Mouse (Mus musculus) forebrain, embryonic 16.5 days (tissue): ENCODE measurements around the gene Dtx3l. TPM values are rescaled to one million over a fixed set of nuclear protein-coding genes. Genes with fewer than 3 reads are reported as not detected.

ENCODE experiments used
- ATAC-seq: fragments of 200-750 bp; cut with Nextera tagmentation; 2 replicates; pipeline ENCODE4 v1.8.0; 2017; ENCODE audit warnings: mild to moderate bottlenecking, moderate library complexity
- H3K27ac ChIP-seq: fragments of 300-500 bp; sonication (generic); 2 replicates; pipeline ENCODE4 v1.5.1; 2014; ENCODE audit warnings: low read length, control low read depth
- H3K27me3 ChIP-seq: fragments of 300-500 bp; sonication (generic); replicated peaks from 2 replicates; pipeline ENCODE4 v1.6.1; 2014; ENCODE audit warnings: low read length; ENCODE audit not compliant: control insufficient read depth, insufficient read depth
- H3K36me3 ChIP-seq: fragments of 300-500 bp; sonication (generic); 2 replicates; pipeline ENCODE4 v1.6.1; 2014; ENCODE audit not compliant: control insufficient read depth, insufficient read depth
- H3K4me1 ChIP-seq: fragments of 300-500 bp; sonication (generic); replicated peaks from 2 replicates; pipeline ENCODE4 v1.6.1; 2014; ENCODE audit warnings: low read length; ENCODE audit not compliant: control insufficient read depth, insufficient read depth
- H3K4me2 ChIP-seq: fragments of 300-500 bp; sonication (generic); 2 replicates; pipeline ENCODE4 v1.6.1; 2014; ENCODE audit warnings: mild to moderate bottlenecking, low read length, control low read depth
- H3K4me3 ChIP-seq: fragments of 300-500 bp; sonication (generic); replicated peaks from 2 replicates; pipeline ENCODE4 v1.5.1; 2014; ENCODE audit warnings: mild to moderate bottlenecking, low read length, control low read depth
- H3K9ac ChIP-seq: fragments of 300-500 bp; sonication (generic); replicated peaks from 2 replicates; pipeline ENCODE4 v1.6.1; 2014; ENCODE audit warnings: low read depth, low read length, control low read depth
- H3K9me3 ChIP-seq: fragments of 300-500 bp; sonication (generic); 2 replicates; pipeline ENCODE4 v1.6.1; 2016; ENCODE audit warnings: low read length; ENCODE audit not compliant: control insufficient read depth
- WGBS: fragments of 180-500 bp; shearing (Covaris S2); extraction: QIAGEN DNeasy Blood & Tissue Kit; methylation state at CpG from one replicate; pipeline ENCODE4 v1.1.7; 2014; 5-methylcytosine and 5-hydroxymethylcytosine counted together
- polyA plus RNA-seq: library from polyadenylated mRNA; unstranded; fragments of >200 nt; fragmentation: Nextera tagmentation; extraction: Ambion mirVana; gene quantifications from 2 replicates; pipeline ENCODE4 v1.2.1, GENCODE M21; 2015

Gene Dtx3l
- polyA plus RNA-seq, 1 experiment from 2014 or later: 1.7 TPM

- peaks cover 12% of the 10 kb centered on the region for H3K4me1 ChIP-seq
- 4% methylated on average over 6 of the region's 6 CpGs for WGBS
- no peak overlapping the region for H3K27ac ChIP-seq
- peak overlapping the region; percentile 91 for H3K4me2 ChIP-seq
- peak overlapping the region; percentile 58 for H3K4me3 ChIP-seq
- H3K27me3 ChIP-seq: no peaks in the 10 kb centered on the region
- H3K36me3 ChIP-seq: no peaks in the 10 kb centered on the region
- no peak overlapping the region; the same call in 1 of the 2 replicates for H3K9ac ChIP-seq
- no peak for ATAC-seq
- no peaks in the 10 kb centered on the region for H3K9me3 ChIP-seq
Measured at GRCm38 (mm10) chr16:35939261-35939660, 310 bp upstream of the Dtx3l start.

GRCm38 (mm10) chr16:35933181-35933580, 5.8 kb downstream of the Dtx3l start:
- H3K4me1 ChIP-seq: peaks cover under 1% of the 10 kb centered on the region; the same call in 1 of the 2 replicates
- H3K9ac ChIP-seq: no peak overlapping the region
- 90% methylated on average over 10 of the region's 10 CpGs for WGBS
- ATAC-seq: no peak
- H3K9me3 ChIP-seq: no peaks in the 10 kb centered on the region
- no peak overlapping the region for H3K4me2 ChIP-seq
- no peaks in the 10 kb centered on the region for H3K36me3 ChIP-seq
- H3K27ac ChIP-seq: no peak overlapping the region
- no peaks in the 10 kb centered on the region for H3K27me3 ChIP-seq
- no peak overlapping the region for H3K4me3 ChIP-seq

DNA sequence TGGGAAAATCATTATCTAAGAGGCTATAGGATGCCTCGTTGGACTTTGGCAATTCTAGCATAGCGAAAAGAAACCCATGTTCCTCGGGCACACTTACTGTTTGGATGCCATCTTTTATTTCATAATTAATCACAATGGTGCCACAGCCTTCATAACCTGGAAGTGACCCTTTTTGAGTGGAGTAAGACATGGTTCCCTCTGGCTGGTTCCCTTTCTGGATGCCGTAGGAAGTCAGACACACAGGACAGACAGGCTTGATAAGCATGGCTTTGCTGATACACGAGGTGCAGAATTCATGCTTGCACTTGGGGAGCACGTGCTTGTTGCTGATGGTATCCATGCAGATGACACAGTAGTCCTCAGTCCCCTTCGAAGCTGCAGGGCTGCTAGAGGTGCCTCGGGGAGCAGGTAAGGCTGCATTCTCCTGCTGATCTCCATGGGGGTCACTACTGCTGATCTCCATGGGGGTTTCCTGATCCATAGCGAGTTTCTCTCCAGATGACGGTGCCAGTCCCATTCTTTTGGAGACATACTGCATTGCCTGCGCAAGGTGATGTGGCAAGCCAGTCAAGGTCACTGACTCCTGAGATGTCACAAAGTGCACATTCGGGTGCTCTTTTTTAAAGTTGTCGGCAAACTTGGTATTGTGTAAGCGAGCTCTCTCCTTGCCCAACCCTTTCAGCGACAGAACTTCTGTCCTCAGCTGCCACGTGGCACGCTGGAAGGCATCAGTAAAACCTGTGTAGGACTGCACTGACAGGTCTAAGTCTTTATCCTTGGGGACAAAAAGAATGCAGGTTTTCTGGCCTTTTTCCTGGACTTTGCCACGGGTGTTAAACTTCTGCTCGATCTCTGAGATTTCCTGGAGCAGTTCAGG, 6.5 kb downstream of the Dtx3l start:
- Histone ChIP-seq H3K27me3 (no peaks in the 10 kb centered on the region), H3K4me3 (no peak overlapping the region), H3K9ac (no peak overlapping the region), H3K4me2 (no peak overlapping the region), H3K27ac (no peak overlapping the region), H3K36me3 (no peaks in the 10 kb centered on the region), H3K9me3 (no peaks in the 10 kb centered on the region), H3K4me1 (no peaks in the 10 kb centered on the region)
- no peak for ATAC-seq
- WGBS: 88% methylated on average over 19 of the region's 19 CpGs

DNA sequence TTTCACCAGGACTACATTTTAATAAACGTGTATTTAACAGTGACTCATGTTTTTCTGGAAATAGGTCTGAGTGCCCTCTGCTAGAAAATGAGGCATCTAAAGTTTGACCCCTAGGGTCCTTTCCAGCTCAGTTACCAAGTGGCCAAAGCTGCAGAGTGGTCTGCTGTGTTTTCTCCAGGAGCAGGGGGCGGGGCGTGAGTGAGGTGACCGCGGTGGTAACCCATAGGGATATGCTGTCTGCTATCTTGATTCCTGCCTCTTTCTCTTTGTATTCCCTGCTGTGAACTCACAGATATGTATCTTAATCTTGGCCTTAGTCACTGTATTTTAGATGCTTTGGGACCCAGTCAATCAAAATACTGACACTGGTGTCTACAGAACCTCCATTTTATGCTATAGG, 14.6 kb downstream of the Dtx3l start:
- WGBS: 93% methylated on average over 5 of the region's 5 CpGs
- Histone ChIP-seq H3K27ac (no peak overlapping the region), H3K9me3 (no peaks in the 10 kb centered on the region), H3K36me3 (no peaks in the 10 kb centered on the region), H3K4me2 (no peak overlapping the region), H3K4me1 (no peaks in the 10 kb centered on the region), H3K4me3 (no peak overlapping the region), H3K27me3 (no peaks in the 10 kb centered on the region), H3K9ac (no peak overlapping the region)
- no peak for ATAC-seq

DNA sequence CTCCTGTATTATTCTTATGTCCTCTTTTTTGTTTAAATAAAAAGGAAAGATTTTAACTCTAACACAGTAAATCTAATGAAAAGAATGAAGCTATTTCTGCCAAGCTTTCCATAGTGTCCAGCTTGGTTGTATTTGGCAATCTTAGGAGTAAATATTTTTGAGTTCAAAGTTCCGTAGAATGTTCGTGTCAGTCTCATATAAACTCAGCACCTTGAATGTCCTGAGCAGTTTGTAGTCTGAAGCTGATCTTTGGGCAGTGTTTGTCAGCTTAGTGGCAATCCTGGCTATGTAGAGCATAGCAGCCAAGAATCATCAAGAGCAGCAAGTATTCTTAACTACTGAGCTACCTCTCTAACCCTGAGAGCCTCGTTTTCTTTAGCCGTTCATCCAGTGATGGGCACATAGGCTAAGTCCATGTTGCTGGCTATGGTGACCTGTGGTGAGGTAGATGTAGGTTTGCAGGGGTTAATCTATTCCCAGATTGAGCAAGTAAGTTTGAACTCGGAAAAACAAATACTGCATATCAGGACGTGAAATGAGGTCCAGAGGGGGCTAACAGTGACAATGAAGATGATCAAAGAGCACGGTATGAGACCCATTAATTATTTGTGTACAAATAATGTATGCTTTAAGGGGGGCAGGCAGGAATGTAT, 15.3 kb downstream of the Dtx3l start:
- H3K27ac ChIP-seq: no peak overlapping the region
- H3K9ac ChIP-seq: no peak overlapping the region
- H3K4me1 ChIP-seq: no peaks in the 10 kb centered on the region
- no peaks in the 10 kb centered on the region for H3K36me3 ChIP-seq
- no peaks in the 10 kb centered on the region for H3K9me3 ChIP-seq
- no peak for ATAC-seq
- H3K4me3 ChIP-seq: no peak overlapping the region
- WGBS: 83% methylated on average over 7 of the region's 7 CpGs
- H3K27me3 ChIP-seq: no peaks in the 10 kb centered on the region
- no peak overlapping the region for H3K4me2 ChIP-seq

DNA sequence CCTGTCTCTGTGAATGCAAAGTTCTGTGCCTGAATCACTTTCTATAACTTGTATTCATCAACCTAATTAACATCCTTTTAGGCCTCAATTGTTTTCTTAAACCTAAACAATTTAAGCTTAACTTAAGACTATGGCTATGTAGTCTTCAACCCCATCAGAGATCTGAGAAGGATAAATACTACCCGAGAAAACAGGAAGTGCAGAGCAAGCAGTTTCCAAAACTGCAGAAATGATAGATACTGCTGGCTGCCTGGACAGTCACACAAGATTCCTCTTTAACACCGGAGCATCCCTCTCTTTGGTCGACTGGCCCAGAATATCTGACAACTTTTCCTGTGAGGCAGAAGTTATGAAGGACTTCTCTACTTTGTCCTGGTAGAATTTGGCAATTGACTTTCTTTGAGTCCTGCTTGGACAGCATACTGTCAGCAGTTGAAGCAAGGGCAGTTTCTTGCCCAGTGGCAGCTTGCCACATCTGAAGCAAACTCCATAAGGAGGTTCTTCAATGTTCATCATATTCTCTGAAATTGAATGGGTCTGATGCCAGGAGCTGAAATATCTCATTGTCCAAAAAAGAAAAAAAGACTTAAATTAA, 16.6 kb downstream of the Dtx3l start:
- 83% methylated on average over 3 of the region's 3 CpGs for WGBS
- no peak overlapping the region for H3K27ac ChIP-seq
- no peak overlapping the region for H3K4me3 ChIP-seq
- ATAC-seq: no peak
- H3K9me3 ChIP-seq: no peaks in the 10 kb centered on the region
- no peaks in the 10 kb centered on the region for H3K4me1 ChIP-seq
- H3K36me3 ChIP-seq: no peaks in the 10 kb centered on the region
- no peak overlapping the region for H3K9ac ChIP-seq
- H3K27me3 ChIP-seq: no peaks in the 10 kb centered on the region
- no peak overlapping the region for H3K4me2 ChIP-seq

GRCm38 (mm10) chr16:35921676-35922235, 17.2 kb downstream of the Dtx3l start:
- Histone ChIP-seq H3K36me3 (no peaks in the 10 kb centered on the region), H3K4me3 (no peak overlapping the region), H3K27ac (no peak overlapping the region), H3K4me1 (no peaks in the 10 kb centered on the region), H3K9ac (no peak overlapping the region), H3K27me3 (no peaks in the 10 kb centered on the region), H3K9me3 (no peaks in the 10 kb centered on the region), H3K4me2 (no peak overlapping the region)
- 98% methylated on average over 2 of the region's 2 CpGs for WGBS
- ATAC-seq: no peak

DNA sequence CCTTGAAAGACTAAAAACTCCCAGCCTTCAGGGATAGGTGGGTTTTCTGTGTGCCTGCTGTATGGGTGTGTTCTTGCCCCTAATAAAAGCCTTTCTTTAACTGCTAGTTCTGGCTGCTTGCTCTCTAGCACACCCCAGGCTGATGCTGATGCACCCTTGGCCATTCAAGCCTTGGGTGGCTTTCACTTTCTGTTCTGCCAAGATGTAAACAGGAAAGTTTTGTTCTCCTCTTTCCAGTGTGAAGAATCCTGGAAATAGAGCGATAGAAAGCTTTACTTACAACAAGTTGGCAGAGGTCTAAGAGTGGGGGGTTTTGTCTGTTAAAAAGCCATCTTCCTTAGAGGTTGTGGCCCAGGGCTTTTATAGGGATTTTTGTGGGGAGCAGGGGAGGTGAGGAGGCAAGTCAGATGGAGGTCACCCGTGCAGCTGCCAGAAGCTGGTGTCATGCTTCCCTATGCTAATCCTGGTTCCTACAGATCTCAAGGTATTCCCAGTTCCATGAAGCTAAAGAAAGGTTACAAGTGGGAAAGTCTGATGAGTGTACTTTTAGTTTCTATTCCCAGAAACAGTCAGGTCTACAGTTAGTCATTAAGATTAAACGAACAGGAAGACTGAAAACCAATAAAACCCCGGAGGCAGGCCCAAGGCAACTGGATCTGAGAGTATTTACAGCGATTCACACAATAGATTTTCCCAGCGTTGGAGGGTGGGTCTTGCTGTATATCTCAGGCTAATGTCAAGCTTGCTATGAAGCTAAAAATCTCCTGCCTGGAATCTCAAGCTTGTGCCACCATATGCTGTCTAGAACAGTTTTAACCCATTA, 20.0 kb downstream of the Dtx3l start:
- H3K4me1 ChIP-seq: no peaks in the 10 kb centered on the region
- 90% methylated on average over 6 of the region's 6 CpGs for WGBS
- H3K9ac ChIP-seq: no peak overlapping the region
- no peak overlapping the region for H3K27ac ChIP-seq
- H3K4me2 ChIP-seq: no peak overlapping the region
- no peaks in the 10 kb centered on the region for H3K9me3 ChIP-seq
- no peak for ATAC-seq
- H3K27me3 ChIP-seq: no peaks in the 10 kb centered on the region
- H3K36me3 ChIP-seq: no peaks in the 10 kb centered on the region
- no peak overlapping the region for H3K4me3 ChIP-seq
